Mouse (Mus musculus): ENCODE data around the gene Susd6. TPM values are rescaled to one million over a fixed set of nuclear protein-coding genes. Genes with fewer than 3 reads are reported as not detected.

Gene Susd6
- total RNA-seq (2021) (10 to 100 TPM; 50.4 to 57.8 TPM), polyA plus RNA-seq (2012; rRNA removed) (61.5 and 62.6 TPM in 2 replicates)
- long read RNA-seq, full-length matches to known transcripts = 16 of 25 reads
- long read RNA-seq, partial matches to known transcripts = 1 of 25 reads
- long read RNA-seq, other reads (novel, unspliced or antisense) = 8 of 25 reads

- peak; percentile 99 for DNase-seq
Measured at GRCm38 (mm10) chr12:80789849-80790694, at the start of gene Susd6. Gene Susd6, plus strand, starts transcription at chr12:80790510.

- DNase-seq = no peak
Measured at GRCm38 (mm10) chr12:80744614-80745013, 45.7 kb upstream of the Susd6 start.

GRCm38 (mm10) chr12:80746031-80746813 is 44.1 kb upstream of the Susd6 start:
- DNase-seq = no peak

GRCm38 (mm10) chr12:80751556-80751955 is 38.8 kb upstream of the Susd6 start:
- no peak for DNase-seq

GRCm38 (mm10) chr12:80757751-80758558 is 32.4 kb upstream of the Susd6 start:
- peak; percentile 88 for DNase-seq

- DNase-seq = no peak
Measured at GRCm38 (mm10) chr12:80758559-80759386, 31.5 kb upstream of the Susd6 start.

GRCm38 (mm10) chr12:80759387-80759712 is 31.0 kb upstream of the Susd6 start:
- DNase-seq = no peak

DNA sequence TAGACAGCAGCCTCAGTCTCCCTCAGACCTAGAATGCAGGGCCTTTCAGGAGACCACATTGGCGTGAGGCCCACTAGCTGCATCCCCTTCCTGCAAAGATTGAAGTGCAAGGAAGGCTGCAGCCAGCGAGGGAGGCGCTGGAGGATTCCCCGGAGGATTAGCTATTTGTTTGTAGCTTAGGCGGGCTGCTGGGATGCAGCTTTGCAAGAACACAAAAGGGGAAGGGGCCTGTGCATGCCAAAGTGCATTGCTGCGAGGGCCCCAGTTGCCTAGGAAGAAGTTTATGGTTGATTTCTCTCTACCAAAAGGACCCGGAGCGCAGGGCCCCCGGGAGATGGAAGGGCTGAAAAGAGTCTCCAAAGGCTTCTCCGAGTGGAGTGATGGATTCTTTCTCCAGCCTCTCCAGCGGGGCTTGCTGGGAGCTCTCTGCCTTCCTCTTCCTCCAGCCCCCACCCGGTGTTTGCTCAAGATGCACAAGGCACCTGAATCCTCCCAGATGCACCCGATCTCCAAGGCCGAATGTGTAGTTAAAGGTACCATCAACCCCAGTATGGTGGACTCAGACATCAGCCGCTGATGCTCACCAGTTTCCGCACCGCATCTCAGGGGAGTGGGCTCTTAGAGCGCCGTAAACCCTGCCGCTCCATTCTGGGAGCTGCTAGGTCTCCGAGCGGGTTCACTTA is 30.5 kb upstream of the Susd6 start:
- no peak for DNase-seq

- peak; percentile 67 for DNase-seq
Measured at GRCm38 (mm10) chr12:80760396-80760801, 29.9 kb upstream of the Susd6 start, which contains the start of gene Ccdc177. Gene Ccdc177, minus strand, starts transcription at chr12:80760687.

DNA sequence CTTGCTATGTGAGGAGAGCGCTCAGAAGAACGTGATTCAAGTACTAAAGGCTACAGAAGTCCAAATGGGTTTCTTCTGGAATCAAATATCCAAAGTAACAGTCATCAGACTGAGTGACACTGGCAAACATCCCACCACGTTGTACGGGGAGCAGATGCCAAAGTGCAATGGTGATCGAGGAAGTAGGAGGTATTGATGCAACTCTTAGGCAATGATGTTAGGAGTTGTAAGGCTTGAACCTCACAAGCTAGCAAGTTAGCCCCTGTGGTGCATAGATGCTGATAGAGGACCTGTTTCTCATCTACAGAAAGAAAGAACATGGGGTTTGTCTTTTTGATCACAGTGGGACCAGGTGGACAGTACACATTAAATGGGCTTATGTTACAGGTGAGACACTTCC is 27.3 kb upstream of the Susd6 start:
- DNase-seq = no peak

DNA sequence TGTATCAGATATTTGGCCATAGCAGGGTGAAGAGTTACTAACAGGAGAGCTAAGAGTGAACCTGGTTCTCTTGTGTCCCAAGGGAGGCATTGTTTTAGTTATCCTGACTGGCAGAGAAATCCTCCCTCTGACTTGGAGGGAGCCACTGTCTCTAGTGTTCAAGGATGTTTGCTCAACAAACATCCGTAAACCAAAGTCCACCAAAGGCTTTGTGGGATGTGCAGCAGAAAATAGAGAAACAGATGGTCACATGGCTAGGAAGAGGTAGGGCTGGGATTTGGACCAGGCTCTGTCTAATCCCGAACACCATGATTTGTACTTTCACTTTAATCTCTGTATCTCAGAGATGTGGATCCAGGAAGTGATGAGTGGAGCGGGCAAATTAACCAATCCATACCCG is 26.2 kb upstream of the Susd6 start:
- no peak for DNase-seq

- DNase-seq = peak; percentile 71
Measured at GRCm38 (mm10) chr12:80769697-80770096, 20.6 kb upstream of the Susd6 start.

DNA sequence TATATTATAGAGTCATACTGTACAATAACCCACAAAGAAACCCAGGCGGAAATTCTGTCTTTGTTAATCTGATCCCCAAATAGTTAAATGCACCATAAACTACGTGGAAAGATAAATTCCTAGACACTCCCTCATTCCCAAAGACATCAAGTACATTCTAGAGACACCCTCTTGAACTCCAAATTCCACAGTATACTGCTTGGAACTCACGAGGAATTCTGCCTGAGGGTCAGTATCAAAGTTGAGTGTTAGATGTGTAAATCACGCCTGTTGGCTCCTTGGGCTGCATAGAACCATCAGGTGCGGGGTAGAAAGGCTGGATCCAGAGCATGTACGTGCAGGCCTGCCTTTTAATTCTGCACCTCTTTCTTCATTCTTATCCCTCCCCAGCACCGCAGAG is 15.5 kb upstream of the Susd6 start:
- DNase-seq = no peak

GRCm38 (mm10) chr12:80776046-80776634 is 14.2 kb upstream of the Susd6 start:
- DNase-seq = no peak

DNA sequence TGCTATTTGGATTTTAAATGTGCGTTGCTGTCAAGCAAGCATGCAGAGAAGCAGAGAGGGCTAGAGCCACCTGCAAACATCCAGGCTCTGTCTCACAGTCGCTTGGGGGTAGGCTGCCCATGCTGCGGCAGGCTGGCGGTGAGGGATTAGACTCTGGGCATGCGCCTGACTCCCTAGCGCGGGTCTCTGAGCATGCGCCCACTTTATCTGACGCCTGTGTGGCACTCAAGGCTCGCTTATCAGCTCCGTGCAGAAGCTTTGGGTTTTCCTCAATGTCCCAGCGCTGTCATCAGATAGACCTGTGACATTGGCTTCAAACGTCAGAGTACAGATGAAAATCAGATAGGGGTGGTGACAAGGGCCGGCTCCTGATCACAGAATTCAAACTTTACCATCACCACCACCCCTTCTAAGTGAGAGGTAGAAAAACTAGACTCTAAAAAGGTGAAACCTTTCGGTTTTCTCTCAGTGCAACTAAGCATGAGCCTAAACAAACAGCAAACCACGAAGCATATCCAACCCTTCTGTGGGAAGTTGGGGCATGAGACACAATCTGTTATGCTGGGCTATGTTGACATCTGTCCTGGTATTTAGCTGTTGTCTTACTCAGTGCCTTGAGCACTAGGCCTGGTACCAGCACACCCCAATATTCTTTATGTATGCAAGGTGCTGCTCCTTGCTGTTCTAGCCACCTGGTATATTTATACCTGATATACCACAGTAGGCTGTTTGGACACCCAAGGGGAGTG is 11.9 kb upstream of the Susd6 start:
- no peak for DNase-seq

GRCm38 (mm10) chr12:80779760-80780159 is 10.6 kb upstream of the Susd6 start:
- no peak for DNase-seq

DNA sequence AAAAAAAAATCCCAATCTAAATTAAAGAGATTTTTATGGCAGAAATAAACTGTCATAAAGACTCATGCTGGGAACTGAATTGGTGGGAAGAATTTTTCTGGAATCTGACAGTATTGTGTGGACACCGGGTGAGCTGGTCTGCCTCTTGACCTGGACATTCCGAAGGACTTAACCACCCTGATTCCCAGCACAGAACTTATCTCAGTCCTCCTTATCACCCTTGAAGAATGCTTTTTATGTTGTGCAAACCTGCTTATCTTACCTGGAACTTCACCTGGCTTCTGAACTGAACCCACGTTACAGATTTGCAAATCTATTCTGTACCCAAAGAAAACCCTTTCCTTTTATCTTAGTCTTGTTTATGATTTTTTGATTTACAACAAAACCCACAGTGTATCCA is 8.1 kb upstream of the Susd6 start:
- DNase-seq = no peak

DNA sequence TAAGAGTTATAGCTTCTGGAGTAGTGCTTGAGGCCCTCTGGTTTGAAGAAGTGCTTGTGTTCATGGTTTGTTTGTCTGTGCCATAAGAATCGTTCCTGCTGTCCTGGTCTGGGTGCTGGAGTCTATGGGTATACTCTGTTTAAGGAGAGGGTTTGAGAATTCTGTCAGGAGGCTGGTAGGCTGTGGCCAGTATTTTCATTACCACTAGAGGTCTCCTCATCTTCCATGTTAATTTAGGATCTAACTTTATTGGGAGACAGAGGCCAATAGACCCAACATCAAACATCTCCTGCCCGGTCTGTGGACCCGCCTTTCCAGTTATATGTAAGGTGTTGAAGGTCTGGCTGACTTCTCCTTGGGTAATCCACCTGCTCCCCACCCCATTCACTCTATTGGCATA is 7.4 kb upstream of the Susd6 start:
- DNase-seq = no peak

- no peak for DNase-seq
Measured at GRCm38 (mm10) chr12:80783889-80784288, 6.4 kb upstream of the Susd6 start.

Measured in adrenal gland, adult 2 months (tissue).